Mouse (Mus musculus) megakaryocyte, embryonic 14.5 days (primary cell): Measurements from ENCODE around the gene Riiad1.

Source experiments
- FLI1 ChIP-seq: IDR thresholded peaks from 2 replicates; pipeline ENCODE4 v1.6.1; 2012; ENCODE audit warnings: low read length, inconsistent platforms, mixed read lengths
- GATA1 ChIP-seq: IDR thresholded peaks from 3 replicates; pipeline ENCODE4 v1.6.1; 2012; ENCODE audit warnings: mixed read lengths, low read length, inconsistent platforms, borderline replicate concordance

GRCm38 (mm10) chr3:94468931-94469330 is 11.2 kb downstream of the Riiad1 start:
- TF ChIP-seq GATA1 (no peak), FLI1 (no peak)
